Mouse (Mus musculus): ENCODE measurements around the gene Bcorl1.

- TF ChIP-seq CTCF (IDR thresholded peaks at IDR 0.05; ENCODE audit: control insufficient read depth, insufficient read depth, insufficient read length) (no peak), MAX (IDR thresholded peaks at IDR 0.05) (no peak), MYOG (IDR thresholded peaks at IDR 0.05; ENCODE audit: control insufficient read depth, extremely low read depth, insufficient read length) (no peak), CEBPB (IDR thresholded peaks at IDR 0.05; ENCODE audit: low read depth) (no peak), USF1 (IDR thresholded peaks at IDR 0.05; ENCODE audit: low read depth) (no peak), MYOD1 (IDR thresholded peaks at IDR 0.05; ENCODE audit: control insufficient read depth, insufficient read length, low read depth) (no peak)
Observed at GRCm38 (mm10) chrX:48439036-48439435, 97.9 kb downstream of the Bcorl1 start.

All from C2C12 (cell line).